Mouse (Mus musculus): ENCODE measurements at regions not wholly inside any gene's neighbourhood (a gene's known extent, or its start where the extent isn't known, plus 50 kb on each side); places are given as distances from the start of the nearest gene placed in this dataset.

DNA sequence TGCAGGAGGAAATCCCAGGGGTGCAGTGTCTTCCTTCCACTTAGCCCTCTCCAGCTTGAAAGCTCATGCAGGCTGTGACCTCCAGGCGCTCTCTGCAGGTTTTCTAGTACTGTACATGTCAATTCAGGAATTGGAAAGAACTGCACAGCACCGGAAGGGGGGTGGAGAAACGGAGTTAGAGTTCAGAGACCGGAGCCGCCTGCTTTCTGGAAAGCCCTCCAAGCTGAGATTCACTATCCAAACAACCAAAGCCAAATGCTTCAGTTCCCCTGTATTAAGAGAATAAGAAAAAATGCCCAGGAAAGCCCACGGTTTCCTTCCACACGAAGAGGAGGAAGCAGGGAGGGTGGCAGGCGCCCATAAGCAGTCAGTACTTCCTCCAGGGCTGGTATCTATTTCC lies 178.8 kb upstream of the Bmp4 start:
- TF ChIP-seq CTCF (IDR thresholded peaks at IDR 0.05) = no peak

DNA sequence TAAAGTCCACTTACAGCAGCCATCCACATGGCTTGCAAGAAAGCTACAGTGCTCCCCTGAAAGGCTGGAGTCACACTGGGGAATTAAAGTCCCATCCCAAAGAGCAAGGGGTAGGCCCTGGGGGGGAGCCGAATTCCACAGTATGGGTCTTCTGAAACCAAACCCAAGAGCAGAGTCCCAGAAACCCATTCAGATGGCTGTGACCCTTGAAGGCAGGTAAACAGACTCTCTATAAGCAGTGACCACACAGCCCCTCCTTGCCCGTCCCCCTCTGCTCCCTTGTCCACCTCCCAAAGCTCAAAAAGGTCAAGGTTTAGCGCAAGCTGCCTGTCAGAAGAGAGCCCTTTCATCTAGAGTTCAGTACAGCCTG lies 176.9 kb upstream of the Bmp4 start:
- intact Hi-C loops (cut with DNase I) = loop anchor here (10.0 kb wide), 3 partner anchors 157 to 693 kb away; no protein-coding TSS in a partner anchor
- no peak for TF ChIP-seq CTCF (IDR thresholded peaks at IDR 0.05)
- no peak overlapping the region for H3K27ac ChIP-seq
- H3K4me3 ChIP-seq = no peak overlapping the region
- DNase-seq = no peak

More for the DNA sequence above, 178.8 kb upstream of the Bmp4 start:
- intact Hi-C loops (cut with DNase I) = loop anchor here (10.0 kb wide), 3 partner anchors 156 to 694 kb away; no protein-coding TSS in a partner anchor
- Histone ChIP-seq H3K27ac (no peak overlapping the region), H3K4me3 (peak overlapping the region; percentile 30; the same call in 1 of the 2 replicates)
- DNase-seq = no peak

DNA sequence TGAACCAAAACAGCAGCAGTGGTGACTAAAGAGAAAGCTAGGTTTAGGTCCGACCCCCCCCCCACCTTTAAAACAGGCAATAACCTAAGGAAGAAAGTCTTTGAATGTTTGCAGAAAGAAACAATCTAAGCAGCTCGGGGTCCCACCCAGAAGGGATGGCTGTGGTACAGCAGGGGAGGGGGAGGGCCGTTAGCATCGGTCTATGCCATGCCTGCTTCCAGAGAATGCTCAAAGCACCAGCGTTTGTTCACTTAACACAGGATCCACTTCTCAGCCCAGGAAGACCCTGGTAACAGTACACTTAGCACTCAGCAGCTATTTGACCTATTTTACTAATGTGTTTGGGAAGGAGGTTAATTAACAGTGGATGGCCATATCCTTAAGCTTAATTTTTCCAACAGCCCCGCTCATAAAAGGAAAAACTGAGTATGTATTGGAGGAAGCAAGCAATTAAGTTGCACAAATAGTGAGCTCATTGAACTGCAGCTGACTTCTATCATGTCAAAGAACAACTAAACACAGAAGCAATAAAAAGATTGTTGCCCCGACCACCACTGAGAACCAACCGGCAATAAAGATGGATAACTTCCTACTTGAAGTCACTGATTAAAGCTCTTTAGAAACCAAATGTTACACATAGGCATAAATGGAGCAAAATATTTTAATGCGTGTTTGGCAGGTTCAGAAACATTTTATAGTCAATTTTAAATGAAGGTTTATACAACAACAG lies 176.4 kb upstream of the Bmp4 start:
- Histone ChIP-seq H3K4me3 (no peak overlapping the region), H3K27ac (no peak overlapping the region)
- intact Hi-C loops (cut with DNase I) = loop anchor here (10.0 kb wide), 3 partner anchors 158 to 692 kb away; no protein-coding TSS in a partner anchor
- TF ChIP-seq CTCF (IDR thresholded peaks at IDR 0.05) = no peak
- DNase-seq = no peak

DNA sequence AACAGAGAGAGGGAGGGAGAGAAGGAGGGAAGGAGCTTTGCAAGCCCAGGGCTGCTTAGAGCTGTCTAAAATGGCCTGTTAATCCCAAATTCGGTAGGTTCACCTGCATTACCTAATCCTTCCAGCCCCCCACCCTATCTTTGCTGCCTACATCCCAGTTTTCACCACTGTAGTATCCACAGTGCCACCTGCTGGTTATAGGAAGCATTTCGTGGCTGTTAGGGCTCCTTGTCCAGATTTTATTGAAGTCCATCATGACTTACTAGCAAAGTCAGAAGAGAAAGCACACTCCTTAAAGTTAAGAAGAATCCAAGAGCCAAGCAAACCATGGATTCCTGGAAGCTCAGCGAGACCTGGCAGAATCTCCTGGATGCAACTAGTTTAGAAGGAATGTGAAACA lies 174.5 kb upstream of the Bmp4 start:
- no peak overlapping the region for H3K27ac ChIP-seq
- peak; percentile 83 for TF ChIP-seq CTCF (IDR thresholded peaks at IDR 0.05)
- intact Hi-C loops (cut with DNase I) = loop anchor here (10.0 kb wide), 3 partner anchors 160 to 690 kb away; no protein-coding TSS in a partner anchor
- no peak overlapping the region for H3K4me3 ChIP-seq
- DNase-seq = peak; percentile 40

DNA sequence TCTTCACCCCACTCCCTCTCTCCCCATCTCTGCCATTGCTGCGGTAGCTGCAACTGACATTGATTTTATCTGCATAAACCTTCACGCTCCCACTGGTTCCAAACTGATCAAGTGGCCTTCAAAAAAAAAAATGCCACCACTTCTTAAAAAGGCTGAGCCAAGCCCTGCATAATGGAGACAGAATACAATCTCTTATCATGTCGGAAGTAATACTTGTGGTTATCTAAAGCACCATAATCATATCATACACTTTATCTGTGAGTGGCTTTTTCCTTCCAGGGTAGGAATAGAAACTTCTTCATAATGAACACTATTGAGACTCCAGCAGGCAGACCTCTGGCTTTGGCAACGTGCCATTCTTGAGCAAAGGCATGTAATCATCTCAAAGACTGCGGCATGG lies 171.5 kb upstream of the Bmp4 start:
- H3K4me3 ChIP-seq = no peak overlapping the region
- no peak overlapping the region for H3K27ac ChIP-seq
- no peak for DNase-seq
- TF ChIP-seq CTCF (IDR thresholded peaks at IDR 0.05) = no peak
- intact Hi-C loops (cut with DNase I) = loop anchor here (2.0 to 10.0 kb wide), 4 partner anchors 163 to 687 kb away; no protein-coding TSS in a partner anchor

DNA sequence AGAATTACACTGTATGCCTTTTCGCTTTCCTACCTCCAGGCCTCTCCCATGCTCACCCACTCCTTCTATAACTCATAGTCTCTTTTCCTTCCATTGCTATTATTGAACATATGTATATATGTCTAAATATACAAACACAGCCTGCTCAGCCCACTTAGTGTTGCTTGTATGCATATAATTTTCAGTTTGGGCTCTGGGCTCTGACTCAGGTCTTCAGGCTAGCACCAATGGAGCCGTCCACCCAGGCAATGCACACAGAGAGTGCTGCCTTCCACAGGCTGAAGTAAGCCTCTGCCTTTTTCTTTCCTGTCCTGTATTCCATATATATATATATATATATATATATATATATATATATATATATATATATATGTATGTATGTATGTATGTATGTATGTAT lies 162.8 kb upstream of the Bmp4 start:
- TF ChIP-seq CTCF (IDR thresholded peaks at IDR 0.05) = no peak
- no peak overlapping the region for H3K27ac ChIP-seq
- DNase-seq = no peak
- no peak overlapping the region for H3K4me3 ChIP-seq
- intact Hi-C loops (cut with DNase I) = no loop called here

DNA sequence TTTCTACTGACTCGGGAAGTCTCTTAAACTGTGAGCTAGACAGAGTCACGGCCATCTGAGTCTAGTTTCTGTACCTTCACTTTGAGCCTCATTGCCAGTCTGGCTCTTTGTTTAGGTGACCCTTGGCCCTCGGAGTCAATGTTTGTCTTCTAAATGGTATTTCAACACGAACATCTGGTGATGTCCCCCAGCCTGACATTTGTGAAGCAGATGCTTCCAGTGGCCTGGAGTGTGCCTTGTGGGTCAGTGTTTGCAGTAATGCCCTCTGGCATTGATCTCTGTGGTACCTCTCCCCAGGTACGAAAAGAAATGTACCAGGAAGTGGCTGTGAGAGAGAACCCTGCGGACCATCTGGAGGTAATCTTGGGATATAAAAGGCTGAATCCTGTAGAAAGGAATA lies 155.7 kb upstream of the Bmp4 start:
- Histone ChIP-seq H3K4me3 (no peak overlapping the region), H3K27ac (no peak overlapping the region)
- no peak for DNase-seq
- intact Hi-C loops (cut with DNase I) = no loop called here
- TF ChIP-seq CTCF (IDR thresholded peaks at IDR 0.05) = no peak

DNA sequence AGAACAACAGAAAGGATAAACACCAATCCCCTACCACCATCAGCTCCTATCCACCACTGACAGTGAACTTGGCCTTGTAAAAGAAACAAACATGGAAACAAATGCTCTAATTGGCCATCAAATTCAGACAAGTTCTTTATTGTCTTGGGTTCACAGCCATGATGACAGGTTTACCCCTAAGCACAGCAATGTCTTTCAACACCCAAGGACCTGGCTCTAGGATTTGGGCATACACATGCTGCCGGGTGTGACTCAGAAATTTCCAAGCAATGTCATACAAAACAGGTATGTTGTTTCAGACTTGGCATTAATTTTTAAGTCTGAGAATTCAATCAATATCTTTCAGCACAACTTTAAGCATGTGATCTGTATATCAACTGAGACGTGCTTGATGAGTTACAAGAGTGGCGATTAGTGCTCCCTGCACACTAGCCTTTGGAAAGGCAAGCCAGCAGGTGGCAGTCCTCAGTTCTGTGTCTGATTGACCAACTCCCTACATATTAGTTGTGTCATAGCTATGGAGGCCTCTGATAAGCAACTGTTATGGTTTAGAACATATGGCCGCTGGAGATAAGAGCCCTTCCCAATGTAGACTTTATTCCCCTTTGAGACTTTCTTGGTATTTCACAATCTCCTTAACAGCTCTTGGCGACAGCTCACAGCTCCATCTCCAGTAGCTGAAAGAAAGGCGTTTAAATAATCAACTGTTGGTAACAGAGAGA lies 149.2 kb upstream of the Bmp4 start:
- intact Hi-C loops (cut with DNase I) = no loop called here
- no peak overlapping the region for H3K27ac ChIP-seq
- DNase-seq = no peak
- TF ChIP-seq CTCF (IDR thresholded peaks at IDR 0.05) = no peak
- no peak overlapping the region for H3K4me3 ChIP-seq

DNA sequence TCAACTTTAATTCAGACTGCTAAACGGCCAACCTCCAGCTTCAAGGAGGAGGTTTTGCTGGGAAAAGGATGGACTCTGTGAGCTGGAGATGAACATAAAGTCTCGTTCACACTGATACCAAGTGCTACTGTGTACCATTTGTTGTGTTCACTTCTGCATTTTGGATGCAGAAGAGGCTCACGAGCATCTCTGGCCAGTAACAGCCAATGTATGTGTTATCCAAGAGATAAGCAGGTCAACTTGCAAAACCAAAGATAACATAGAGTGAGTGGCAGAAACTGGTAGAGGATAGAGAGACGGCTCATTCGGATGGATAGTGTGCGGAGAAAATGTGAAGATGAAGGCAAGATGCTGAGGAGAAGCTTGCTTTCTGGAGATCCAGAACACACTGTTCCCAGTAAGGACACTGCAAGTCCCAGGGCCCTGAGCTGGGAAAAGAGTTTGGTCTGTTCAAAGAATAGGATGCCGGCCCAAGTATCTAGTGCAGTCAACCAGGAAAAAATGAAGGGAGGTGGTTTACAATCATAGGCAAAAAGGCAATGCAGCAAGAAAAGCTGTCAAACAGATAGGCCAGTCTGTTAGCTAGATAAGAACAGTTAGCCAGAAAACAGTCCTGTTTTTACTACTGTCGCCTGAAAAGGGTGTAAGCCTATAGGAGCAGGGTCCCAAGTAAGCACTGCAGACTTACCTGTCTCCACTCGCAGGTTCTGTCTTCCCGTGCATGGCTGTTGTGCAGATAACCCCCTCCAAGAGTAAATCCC lies 145.7 kb upstream of the Bmp4 start:
- no peak overlapping the region for H3K27ac ChIP-seq
- H3K4me3 ChIP-seq = no peak overlapping the region
- TF ChIP-seq CTCF (IDR thresholded peaks at IDR 0.05) = no peak
- intact Hi-C loops (cut with DNase I) = no loop called here
- DNase-seq = no peak

DNA sequence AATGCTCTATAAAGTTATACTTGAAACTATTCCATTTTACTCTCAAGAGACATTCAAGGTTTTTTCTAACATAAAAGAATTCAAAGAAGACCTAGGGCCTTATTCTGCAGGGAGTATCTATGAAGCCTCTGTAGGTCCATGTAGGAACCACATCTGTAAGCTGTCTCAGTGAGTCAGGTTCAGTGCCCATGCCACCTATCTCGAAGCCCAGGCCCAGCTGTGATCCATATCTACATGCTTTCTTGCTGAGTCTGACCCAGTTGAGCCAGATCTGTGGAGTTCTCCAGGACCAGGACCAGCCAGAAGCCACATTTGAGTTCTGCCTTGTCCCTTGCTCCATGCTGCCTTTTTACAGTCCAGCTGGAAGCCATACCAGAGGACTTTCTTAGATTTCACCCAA lies 142.2 kb upstream of the Bmp4 start:
- DNase-seq = no peak
- TF ChIP-seq CTCF (IDR thresholded peaks at IDR 0.05) = no peak
- Histone ChIP-seq H3K27ac (no peak overlapping the region), H3K4me3 (no peak overlapping the region)
- intact Hi-C loops (cut with DNase I) = no loop called here

DNA sequence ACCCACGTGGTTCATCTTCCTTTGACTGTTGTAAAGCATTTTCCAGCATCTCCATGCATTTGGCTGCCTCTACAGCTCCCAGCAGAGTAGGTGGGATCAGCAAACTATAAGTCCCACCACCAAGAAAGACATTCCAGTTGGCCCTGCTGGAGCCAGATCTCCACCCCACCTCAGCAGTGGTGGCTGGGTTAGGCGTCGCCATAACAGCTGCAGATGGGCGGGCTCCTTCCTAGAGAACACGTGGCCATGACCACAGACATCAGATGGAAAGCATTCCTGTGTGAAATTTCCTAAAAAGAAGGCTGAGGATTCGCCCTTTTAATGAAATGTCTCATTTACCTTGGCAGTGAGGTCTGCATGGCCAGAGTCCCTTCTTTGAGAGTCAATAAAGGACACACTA lies 140.0 kb upstream of the Bmp4 start:
- H3K4me3 ChIP-seq = no peak overlapping the region
- no peak for DNase-seq
- intact Hi-C loops (cut with DNase I) = no loop called here
- no peak for TF ChIP-seq CTCF (IDR thresholded peaks at IDR 0.05)
- H3K27ac ChIP-seq = no peak overlapping the region

DNA sequence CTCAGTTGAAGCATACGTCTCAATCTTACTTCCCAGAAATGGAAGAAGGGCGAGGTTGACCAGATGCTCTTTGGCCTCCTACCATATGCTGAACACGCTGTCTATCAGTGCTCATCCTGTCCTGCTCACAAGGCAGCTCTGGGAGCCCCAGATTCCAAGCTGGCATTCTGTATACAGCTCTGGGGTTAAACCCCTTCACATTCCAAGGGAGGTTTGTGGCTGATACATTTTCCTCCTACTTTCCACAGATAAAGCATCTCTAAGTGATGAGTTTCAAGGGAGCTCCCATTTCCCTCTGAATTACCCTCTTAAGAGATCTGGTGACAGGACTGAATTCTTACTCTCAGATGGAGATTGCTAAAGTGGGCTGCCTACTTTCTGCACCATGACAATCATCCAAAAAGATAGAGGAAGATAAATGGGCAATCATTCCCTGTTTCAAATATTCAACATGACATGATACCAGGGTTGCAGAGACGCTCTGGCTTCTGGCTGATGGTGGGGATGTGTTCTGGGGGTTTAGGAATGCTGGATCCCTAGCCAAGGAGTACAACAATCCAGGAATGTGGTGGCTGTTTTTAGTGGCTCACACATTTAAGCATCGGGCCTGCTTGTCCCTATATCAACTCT lies 138.7 kb upstream of the Bmp4 start:
- no peak for TF ChIP-seq CTCF (IDR thresholded peaks at IDR 0.05)
- no peak for DNase-seq
- no peak overlapping the region for H3K4me3 ChIP-seq
- intact Hi-C loops (cut with DNase I) = no loop called here
- H3K27ac ChIP-seq = no peak overlapping the region

Measured in gastrocnemius, adult 2 months (tissue).